Mouse (Mus musculus) mouse embryonic stem cell (cell line): ENCODE results near the gene Ptn.

Experiments used
- in situ Hi-C, 2 experiments: fragments of 300-500 bp; cut with MboI; formaldehyde crosslinking; loops; 1 replicate in 1 of 2; 3 replicates in 1 of 2; pipeline ENCODE4 v1.14.3; 2019 to 2020; ENCODE audit warnings: low sequenced_read_pairs in 2 of 2, low pct_unique_long_range_greater_than_20kb in 1 of 2, mixed read lengths in 1 of 2; ENCODE audit not compliant: unreplicated experiment in 1 of 2

Gene Ptn

GRCm38 (mm10) chr6:36809747-36810285, at the start of gene Ptn:
Gene Ptn (minus strand): TSS chr6:36810220.
- in situ Hi-C loops, result no loop called here

GRCm38 (mm10) chr6:36858258-36859041, 48.4 kb upstream of the Ptn start:
- in situ Hi-C loops, result no loop called here

GRCm38 (mm10) chr6:36857627-36858257, 47.7 kb upstream of the Ptn start:
- in situ Hi-C loops, result no loop called here

- in situ Hi-C loops, result no loop called here
Observed at GRCm38 (mm10) chr6:36850422-36851129, 40.6 kb upstream of the Ptn start.

GRCm38 (mm10) chr6:36845288-36845687, 35.3 kb upstream of the Ptn start:
- in situ Hi-C loops, result no loop called here

- in situ Hi-C loops, result no loop called here
Observed at GRCm38 (mm10) chr6:36844258-36844657, 34.2 kb upstream of the Ptn start.

- in situ Hi-C loops, result no loop called here
Observed at GRCm38 (mm10) chr6:36843031-36843488, 33.0 kb upstream of the Ptn start.

GRCm38 (mm10) chr6:36842101-36842922, 32.3 kb upstream of the Ptn start:
- in situ Hi-C loops, result no loop called here

- in situ Hi-C loops, result no loop called here
Observed at GRCm38 (mm10) chr6:36841701-36842100, 31.7 kb upstream of the Ptn start.

- in situ Hi-C loops, result no loop called here
Observed at GRCm38 (mm10) chr6:36841174-36841573, 31.2 kb upstream of the Ptn start.

GRCm38 (mm10) chr6:36838747-36839146, 28.7 kb upstream of the Ptn start:
- in situ Hi-C loops, result no loop called here

GRCm38 (mm10) chr6:36835351-36835750, 25.3 kb upstream of the Ptn start:
- in situ Hi-C loops, result no loop called here

- in situ Hi-C loops, result no loop called here
Observed at GRCm38 (mm10) chr6:36834695-36835265, 24.8 kb upstream of the Ptn start.

GRCm38 (mm10) chr6:36832681-36833080, 22.7 kb upstream of the Ptn start:
- in situ Hi-C loops, result no loop called here

GRCm38 (mm10) chr6:36832207-36832606, 22.2 kb upstream of the Ptn start:
- in situ Hi-C loops, result no loop called here

GRCm38 (mm10) chr6:36830371-36830925, 20.4 kb upstream of the Ptn start:
- in situ Hi-C loops, result no loop called here

GRCm38 (mm10) chr6:36819784-36820050, 9.7 kb upstream of the Ptn start:
- in situ Hi-C loops, result no loop called here
